Comparison of ENCODE assay signal across 8 mouse cellular contexts in the genomic region with DNA sequence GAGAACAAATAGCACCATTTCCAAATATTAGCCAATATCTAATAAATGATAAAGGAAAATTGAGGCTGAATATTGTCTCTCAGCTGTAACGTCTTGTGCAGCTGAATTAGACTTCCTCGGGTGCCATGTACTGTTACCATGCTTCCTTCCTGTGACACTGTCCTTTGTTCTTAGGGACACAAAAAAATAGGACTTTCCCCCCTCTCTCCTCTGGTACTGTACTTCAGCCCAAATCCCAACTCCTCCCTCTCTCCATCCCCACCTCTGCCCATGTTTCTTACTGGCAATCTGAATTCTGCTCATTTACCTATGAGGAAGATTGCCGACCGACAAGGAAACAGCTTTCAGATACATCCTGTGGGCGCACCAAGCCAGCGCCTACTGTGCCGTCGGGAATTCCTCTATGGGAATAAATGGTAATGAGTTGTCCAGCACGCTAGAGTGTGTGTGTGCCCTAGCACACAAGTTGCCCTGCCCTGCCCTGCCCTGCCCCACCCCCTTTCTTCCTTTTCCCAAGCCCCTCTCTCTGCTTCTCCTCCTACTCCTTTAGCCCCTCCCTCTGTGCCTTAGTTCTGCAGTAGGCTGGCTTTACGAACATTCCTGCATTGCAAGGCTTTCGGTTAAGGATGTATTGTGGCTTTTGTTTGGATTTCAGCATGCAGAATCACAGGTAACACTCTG. TPM values are rescaled to one million over a fixed set of nuclear protein-coding genes. Genes with fewer than 3 reads are reported as not detected.
A peak's percentile ranks its signal among the peaks of the same experiment; 100 is the strongest.
DNase-seq lines count a peak whose midpoint lies in the region; ATAC-seq and TF ChIP-seq lines count a peak whose summit lies in the region.

A gene (plus strand): TSS at position 303 of the 681 bp plus-strand sequence.

- H3K4me1 ChIP-seq in limb, embryonic 14.5 days (ENCODE audit: control insufficient read depth, insufficient read depth, low read length), result no peaks in the 10 kb centered on the region
- peaks cover 9% of the 10 kb centered on the region; the same call in 1 of the 2 replicates for H3K4me1 ChIP-seq in stomach, embryonic 14.5 days (ENCODE audit: control insufficient read depth, insufficient read depth, low read length)

- H3K4me3 ChIP-seq in limb, embryonic 14.5 days (replicated peaks; ENCODE audit: low read length), result peak within 1 kb of the TSS; percentile 16
- no peak within 1 kb of the TSS for H3K4me3 ChIP-seq in stomach, embryonic 14.5 days (ENCODE audit: low read depth, low read length)

- no peaks in the 10 kb centered on the region for H3K9me3 ChIP-seq in limb, embryonic 14.5 days (ENCODE audit: control insufficient read depth, low read length)
- H3K9me3 ChIP-seq in stomach, embryonic 14.5 days (ENCODE audit: control insufficient read depth, low read depth, low read length), result no peaks in the 10 kb centered on the region

- no peak within 1 kb of the TSS for H3K9ac ChIP-seq in limb, embryonic 14.5 days (ENCODE audit: low read depth, low read length, severe bottlenecking)
- no peak within 1 kb of the TSS for H3K9ac ChIP-seq in stomach, embryonic 14.5 days (replicated peaks; ENCODE audit: low read depth, low read length)

- ATAC-seq in limb, embryonic 14.5 days (ENCODE audit: low FRiP score, low read depth), result no peak
- peak; percentile 75; the same call in 1 of the 2 replicates for ATAC-seq in stomach, embryonic 14.5 days (ENCODE audit: insufficient number of reproducible peaks, insufficient read depth, low FRiP score, low read depth)

- H3K27me3 ChIP-seq in limb, embryonic 14.5 days (ENCODE audit: control insufficient read depth, insufficient read depth, low read length), result no peaks in the 10 kb centered on the region
- H3K27me3 ChIP-seq in stomach, embryonic 14.5 days (ENCODE audit: control insufficient read depth, insufficient read depth, low read length), result no peaks in the 10 kb centered on the region

- no peak within 1 kb of the TSS for H3K27ac ChIP-seq in limb, embryonic 14.5 days (replicated peaks; ENCODE audit: low read depth, low read length)
- H3K27ac ChIP-seq in stomach, embryonic 14.5 days (ENCODE audit: low read length), result no peak within 1 kb of the TSS

- peaks cover 35% of the 10 kb centered on the region for H3K36me3 ChIP-seq in limb, embryonic 14.5 days (ENCODE audit: control insufficient read depth, insufficient read depth, low read length)
- H3K36me3 ChIP-seq in stomach, embryonic 14.5 days (ENCODE audit: control insufficient read depth, insufficient read depth, low read length), result peaks cover 22% of the 10 kb centered on the region; the same call in 1 of the 2 replicates

- 30% methylated on average over 11 of the region's 11 CpGs for WGBS in limb, embryonic 14.5 days
- 35% methylated on average over 11 of the region's 11 CpGs for WGBS in stomach, embryonic 14.5 days

- peak; percentile 10 for DNase-seq in cerebellum, adult 9-11 months
- no peak for DNase-seq in cerebellum, adult 18-20 months
- peak; percentile 37 for DNase-seq in right cerebral cortex, postnatal 4 days
- no peak for DNase-seq in right cerebral cortex, postnatal 36 days (ENCODE audit: low spot score in 2 of 2)
- no peak for DNase-seq in limb, embryonic 14.5 days (ENCODE audit: low spot score)
- DNase-seq in gastrocnemius, adult 18-20 months (ENCODE audit: low spot score), result no peak
- no peak for DNase-seq in natural killer cell, adult 2 months (ENCODE audit: low spot score in 2 of 2)

- no peak for TF ChIP-seq POLR2A in limb, embryonic 14.5 days (IDR thresholded peaks at IDR 0.05; ENCODE audit: borderline replicate concordance, extremely low read depth, insufficient read depth, insufficient read length)

- H3K4me2 ChIP-seq in limb, embryonic 14.5 days (replicated peaks; ENCODE audit: low read depth, low read length, severe bottlenecking), result peak within 1 kb of the TSS; percentile 28
- H3K4me2 ChIP-seq in stomach, embryonic 14.5 days (replicated peaks; ENCODE audit: low read depth, low read length), result peak within 1 kb of the TSS; percentile 13; the same call in 1 of the 2 replicates

RNA-seq across cellular contexts. Expression of the gene that starts here (rescaled TPM):
- polyA plus RNA-seq in limb, embryonic 14.5 days (2012; rRNA removed), result 0.85 and 0.95 TPM in 2 replicates
- 1.8 and 1.9 TPM in 2 replicates for polyA plus RNA-seq in limb, embryonic 14.5 days (2014; fragmentation: Nextera tagmentation; extraction: Ambion mirVana)
- 2.8 and 4.1 TPM in 2 replicates for polyA plus RNA-seq in stomach, embryonic 14.5 days (2014; fragmentation: Nextera tagmentation; extraction: Ambion mirVana)
- under 1 TPM; 0.40 to 0.43 TPM for total RNA-seq in gastrocnemius, adult 18-20 months (2021)

Comparison
In these comparisons a context has a peak if more than half of its experiments do, and no peak if none do; other contexts are left out.
1. DNase-seq: peak in cerebellum, adult 9-11 months (single experiment) and right cerebral cortex, postnatal 4 days (single experiment); none in cerebellum, adult 18-20 months (0 of 2), right cerebral cortex, postnatal 36 days (0 of 2), limb, embryonic 14.5 days (single experiment), gastrocnemius, adult 18-20 months (single experiment) and natural killer cell, adult 2 months (0 of 2).